Mouse (Mus musculus) kidney, postnatal 10 days (tissue): Measurements from ENCODE around the gene Gm21988.

Experiments used
- DNase-seq: peaks from one replicate; pipeline ENCODE4 v3.0.0; 2021; ENCODE audit warnings: mixed read lengths

The Gm21988 gene

GRCm38 (mm10) chr11:70215301-70215700 is 24.3 kb downstream of the Gm21988 start:
- DNase-seq: peak; percentile 59

GRCm38 (mm10) chr11:70214856-70215209 is 24.8 kb downstream of the Gm21988 start:
- DNase-seq: peak; percentile 47

- DNase-seq: peak; percentile 74
Observed at GRCm38 (mm10) chr11:70214191-70214855, 25.3 kb downstream of the Gm21988 start.

- DNase-seq: no peak
Observed at GRCm38 (mm10) chr11:70213736-70214135, 25.9 kb downstream of the Gm21988 start.

- DNase-seq: peak; percentile 86
Observed at GRCm38 (mm10) chr11:70212896-70213295, 26.7 kb downstream of the Gm21988 start.

- DNase-seq: no peak
Observed at GRCm38 (mm10) chr11:70212423-70212822, 27.2 kb downstream of the Gm21988 start, which contains the start of gene Slc16a11. Slc16a11 (plus strand) TSS chr11:70212752.

GRCm38 (mm10) chr11:70211972-70212371 is 27.7 kb downstream of the Gm21988 start:
- no peak for DNase-seq

GRCm38 (mm10) chr11:70210681-70211080 is 28.9 kb downstream of the Gm21988 start:
- no peak for DNase-seq

GRCm38 (mm10) chr11:70208778-70209388 is 30.7 kb downstream of the Gm21988 start:
- no peak for DNase-seq

- DNase-seq: no peak
Observed at GRCm38 (mm10) chr11:70207283-70207682, 32.3 kb downstream of the Gm21988 start.

GRCm38 (mm10) chr11:70206801-70207200 is 32.8 kb downstream of the Gm21988 start:
- no peak for DNase-seq

- DNase-seq: peak; percentile 95
Observed at GRCm38 (mm10) chr11:70201691-70202090, 37.9 kb downstream of the Gm21988 start.

GRCm38 (mm10) chr11:70200036-70200608 is 39.5 kb downstream of the Gm21988 start:
- DNase-seq: no peak

- DNase-seq: no peak
Observed at GRCm38 (mm10) chr11:70199107-70199506, 40.5 kb downstream of the Gm21988 start.

- no peak for DNase-seq
Observed at GRCm38 (mm10) chr11:70198332-70198731, 41.3 kb downstream of the Gm21988 start.

- DNase-seq: no peak
Observed at GRCm38 (mm10) chr11:70193354-70194285, 46.0 kb downstream of the Gm21988 start.

GRCm38 (mm10) chr11:70192157-70192556 is 47.5 kb downstream of the Gm21988 start:
- DNase-seq: no peak

GRCm38 (mm10) chr11:70191188-70191587 is 48.4 kb downstream of the Gm21988 start:
- DNase-seq: no peak

GRCm38 (mm10) chr11:70189319-70190134 is 50.1 kb downstream of the Gm21988 start:
- DNase-seq: peak; percentile 63
